Mouse (Mus musculus): ENCODE data around the gene Wdr24.

The Wdr24 gene

GRCm38 (mm10) chr17:25831451-25832281 is 8.2 kb downstream of the Wdr24 start:
- DNase-seq (ENCODE audit: low spot score in 2 of 2), result peak in 1 of 2 experiments; percentile 41

GRCm38 (mm10) chr17:25832436-25833290 is 9.2 kb downstream of the Wdr24 start:
- peak; percentile 99 for DNase-seq (ENCODE audit: low spot score in 2 of 2)

- DNase-seq (ENCODE audit: low spot score in 2 of 2), result peak in 1 of 2 experiments; percentile 75
Measured at GRCm38 (mm10) chr17:25833291-25833663, 9.8 kb downstream of the Wdr24 start, which contains the start of gene Stub1. Gene Stub1, minus strand, starts transcription at chr17:25833404.

GRCm38 (mm10) chr17:25833961-25834594 is 10.7 kb downstream of the Wdr24 start:
- DNase-seq (ENCODE audit: low spot score in 2 of 2), result no peak

GRCm38 (mm10) chr17:25834595-25835222 is 11.3 kb downstream of the Wdr24 start:
- DNase-seq (ENCODE audit: low spot score in 2 of 2), result no peak

GRCm38 (mm10) chr17:25835301-25835700 is 11.9 kb downstream of the Wdr24 start:
- no peak for DNase-seq (ENCODE audit: low spot score in 2 of 2)

GRCm38 (mm10) chr17:25835816-25836215 is 12.4 kb downstream of the Wdr24 start:
- DNase-seq (ENCODE audit: low spot score in 2 of 2), result no peak

GRCm38 (mm10) chr17:25836397-25837075 is 13.1 kb downstream of the Wdr24 start:
- no peak for DNase-seq (ENCODE audit: low spot score in 2 of 2)

GRCm38 (mm10) chr17:25837076-25837410 is 13.6 kb downstream of the Wdr24 start, which contains the start of gene Rhbdl1:
Gene Rhbdl1, minus strand, starts transcription at chr17:25837295.
- DNase-seq (ENCODE audit: low spot score in 2 of 2), result no peak

- no peak for DNase-seq (ENCODE audit: low spot score in 2 of 2)
Measured at GRCm38 (mm10) chr17:25837533-25837932, 14.1 kb downstream of the Wdr24 start.

- no peak for DNase-seq (ENCODE audit: low spot score in 2 of 2)
Measured at GRCm38 (mm10) chr17:25838904-25839303, 15.5 kb downstream of the Wdr24 start.

GRCm38 (mm10) chr17:25839455-25840235 is 16.2 kb downstream of the Wdr24 start:
- DNase-seq (ENCODE audit: low spot score in 2 of 2), result no peak

- DNase-seq (ENCODE audit: low spot score in 2 of 2), result no peak
Measured at GRCm38 (mm10) chr17:25840519-25840918, 17.1 kb downstream of the Wdr24 start.

- no peak for DNase-seq (ENCODE audit: low spot score in 2 of 2)
Measured at GRCm38 (mm10) chr17:25841117-25841880, 17.9 kb downstream of the Wdr24 start, which contains the start of gene Gm20683. Gene Gm20683, minus strand, starts transcription at chr17:25841763.

GRCm38 (mm10) chr17:25842509-25842908 is 19.1 kb downstream of the Wdr24 start:
- DNase-seq (ENCODE audit: low spot score in 2 of 2), result no peak

GRCm38 (mm10) chr17:25843122-25843521 is 19.7 kb downstream of the Wdr24 start:
- no peak for DNase-seq (ENCODE audit: low spot score in 2 of 2)

GRCm38 (mm10) chr17:25843636-25844395 is 20.4 kb downstream of the Wdr24 start:
- DNase-seq (ENCODE audit: low spot score in 2 of 2), result no peak

GRCm38 (mm10) chr17:25844396-25844901 is 21.0 kb downstream of the Wdr24 start, which contains the start of gene Rhot2:
Gene Rhot2, minus strand, starts transcription at chr17:25844851.
- peak; percentile 93 to 96 for DNase-seq (ENCODE audit: low spot score in 2 of 2)

Measured in spleen, postnatal 4 days (tissue).